Mouse (Mus musculus): ENCODE results near the gene Foxo3. TPM values are rescaled to one million over a fixed set of nuclear protein-coding genes. Genes with fewer than 3 reads are reported as not detected.

Gene Foxo3
- polyA plus RNA-seq, 1 experiment = 24.9 TPM

DNA sequence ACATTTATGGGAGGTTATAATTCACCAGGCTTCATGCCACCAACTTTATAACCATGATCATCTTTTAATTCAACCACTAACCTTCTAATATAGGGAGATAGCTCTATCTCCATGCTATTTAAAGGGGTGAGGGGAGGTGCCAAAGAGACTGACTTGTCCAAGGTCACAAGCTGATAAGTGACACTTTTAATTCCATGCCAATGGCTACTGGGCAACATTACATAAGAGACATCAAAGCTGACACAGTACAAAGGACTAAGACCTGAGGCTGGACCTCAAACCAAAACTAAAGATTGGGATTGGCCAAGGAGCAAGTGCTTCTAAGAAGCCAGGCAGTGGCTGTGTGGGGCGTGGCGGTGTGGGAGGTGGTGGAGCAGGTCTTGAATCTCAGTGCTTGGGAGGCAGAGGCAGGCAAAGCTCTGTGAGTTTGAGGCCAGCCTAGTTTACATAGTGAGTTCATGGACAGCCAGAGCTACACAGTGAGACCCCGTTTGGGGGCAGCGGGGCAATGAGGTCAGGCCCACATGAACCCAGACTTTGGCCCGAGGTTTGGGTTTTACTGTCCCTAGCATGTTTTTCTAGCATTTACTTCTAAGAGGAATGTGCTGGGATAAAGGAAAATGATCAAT lies 46.0 kb downstream of the Foxo3 start:
- DNase-seq (ENCODE audit: extremely low spot score in 1 of 2, low spot score in 1 of 2) = no peak

DNA sequence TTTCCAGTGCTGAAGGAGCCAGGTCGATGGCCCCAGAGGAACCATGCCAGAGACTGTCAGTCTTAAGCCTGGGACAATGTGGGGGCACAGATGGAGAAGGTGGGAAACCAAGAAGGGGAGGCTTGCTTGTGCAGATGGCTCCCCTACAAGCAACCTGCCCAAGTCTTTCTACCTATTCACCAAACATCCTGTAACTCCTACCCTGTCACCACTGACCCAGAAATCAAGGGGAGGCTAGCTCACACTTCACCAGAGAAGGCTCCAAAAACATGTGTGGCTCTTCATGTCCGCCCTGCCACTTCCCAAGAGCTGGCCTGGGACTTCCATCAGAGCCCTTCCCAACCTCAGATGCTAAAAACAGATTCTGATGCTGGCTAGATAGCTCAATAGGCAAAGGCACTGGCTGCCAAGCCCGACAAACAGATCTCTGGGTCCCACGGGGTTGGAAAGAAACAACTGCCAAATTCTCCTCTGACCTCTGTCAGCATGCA lies 48.8 kb downstream of the Foxo3 start:
- DNase-seq (ENCODE audit: extremely low spot score in 1 of 2, low spot score in 1 of 2) = no peak

DNA sequence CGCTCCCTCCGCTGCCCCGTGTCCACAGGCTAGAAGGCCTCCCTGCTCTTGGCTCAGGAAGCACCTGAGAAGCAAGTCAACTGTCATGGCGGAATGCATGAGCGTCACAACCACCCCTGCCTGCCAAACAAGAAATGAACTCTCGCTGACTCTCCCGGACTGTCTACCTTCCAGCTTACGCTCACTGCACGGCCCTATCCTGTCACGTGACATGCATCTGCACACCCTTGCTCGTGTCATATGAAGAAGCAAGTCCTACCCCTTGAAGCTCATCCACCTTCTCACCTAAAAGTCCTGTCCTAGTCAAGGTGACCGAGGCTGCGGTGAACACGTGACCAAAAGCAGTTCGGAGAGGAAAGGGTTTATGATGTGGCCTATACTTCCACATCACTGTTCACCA lies 50.4 kb downstream of the Foxo3 start:
- no peak for DNase-seq (ENCODE audit: extremely low spot score in 1 of 2, low spot score in 1 of 2)

DNA sequence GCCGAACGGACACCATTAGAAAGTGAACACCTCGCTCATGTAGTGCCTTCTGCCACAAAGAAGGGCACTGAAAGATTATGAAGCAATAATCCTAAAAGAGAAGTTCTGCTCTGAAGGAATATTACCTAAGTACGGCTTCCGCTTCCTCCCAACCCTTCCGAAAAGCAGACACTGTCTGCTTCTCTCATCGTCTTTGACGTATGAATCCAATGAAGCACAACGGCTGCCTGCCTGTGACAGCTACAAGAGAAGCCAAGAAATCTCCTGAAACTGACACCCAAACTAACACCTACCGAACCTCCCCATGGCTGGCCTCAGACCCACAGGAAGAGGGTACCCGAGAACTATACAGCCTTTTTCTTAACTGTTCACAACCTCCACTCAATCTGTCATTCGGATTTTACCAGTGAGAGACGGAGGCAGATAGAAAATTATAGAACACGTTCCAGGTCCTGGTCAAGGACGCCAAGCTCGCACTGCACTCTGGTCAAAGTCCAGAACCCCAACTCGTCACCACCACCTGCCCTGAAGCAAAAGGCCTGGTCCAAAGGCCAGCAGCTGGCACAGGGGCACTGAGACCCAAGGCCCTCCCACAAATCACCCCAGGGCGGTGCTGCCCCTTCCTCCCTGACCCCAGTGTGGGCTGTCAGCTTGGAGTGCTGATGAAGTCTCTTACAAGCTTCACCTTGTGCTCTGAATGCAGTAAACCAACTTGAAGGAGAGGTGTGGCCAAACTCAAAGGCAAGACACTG lies 51.2 kb downstream of the Foxo3 start:
- DNase-seq (ENCODE audit: extremely low spot score in 1 of 2, low spot score in 1 of 2) = no peak

DNA sequence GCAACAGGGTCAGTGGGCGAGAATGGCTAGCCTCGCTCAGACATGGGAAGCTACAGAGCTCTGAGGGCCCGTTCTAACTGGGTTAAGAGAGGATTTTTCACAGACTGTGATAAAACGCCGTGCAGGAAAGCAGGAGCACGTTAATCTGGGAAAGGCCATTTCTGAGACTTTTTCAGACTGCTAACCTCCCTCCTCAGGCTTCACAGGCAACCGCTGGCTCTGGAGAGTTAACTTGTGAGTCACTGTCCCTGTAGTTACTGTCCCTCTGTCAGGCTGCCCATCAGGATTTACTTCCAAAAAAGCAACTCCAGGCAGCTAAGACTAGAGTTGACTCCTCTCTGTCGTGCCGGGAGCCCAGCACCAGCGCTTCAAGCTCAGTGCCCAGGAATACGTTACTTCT lies 54.6 kb downstream of the Foxo3 start:
- DNase-seq (ENCODE audit: extremely low spot score in 1 of 2, low spot score in 1 of 2) = no peak

DNA sequence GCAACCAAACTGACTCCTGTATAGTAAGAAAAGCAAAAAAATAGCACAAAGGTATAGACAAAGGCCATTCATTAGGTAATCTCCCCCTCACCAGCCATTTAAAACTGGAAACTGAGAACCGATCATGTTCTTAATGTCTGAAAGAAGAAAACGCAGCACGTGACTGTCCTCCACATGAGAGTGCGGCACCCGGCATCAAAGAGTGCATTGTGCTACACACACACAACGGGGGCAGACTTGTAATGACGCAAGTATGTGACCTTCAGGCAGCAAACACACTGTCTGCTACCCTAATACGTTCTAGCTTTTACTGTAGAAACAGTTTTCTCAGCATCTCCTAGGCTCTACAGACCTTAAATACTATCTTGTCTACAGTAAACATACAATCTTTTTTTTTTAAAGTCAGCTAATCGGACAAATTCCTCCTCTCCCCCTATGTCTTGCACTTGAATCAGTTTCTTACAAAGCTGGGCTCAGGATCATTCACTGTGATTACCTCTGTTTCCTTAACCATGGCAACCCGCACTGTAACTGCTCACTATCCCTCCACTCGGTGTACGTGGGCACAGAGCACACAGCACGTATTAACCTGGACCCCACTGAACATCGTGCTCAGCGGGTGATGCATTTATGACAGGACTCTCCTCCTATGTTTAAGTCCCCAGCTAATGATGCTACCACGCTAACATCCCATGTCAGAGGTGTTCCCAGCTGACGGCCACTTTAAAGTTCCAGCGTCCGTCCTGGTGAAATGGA lies 55.2 kb downstream of the Foxo3 start:
- DNase-seq (ENCODE audit: extremely low spot score in 1 of 2, low spot score in 1 of 2) = no peak

DNA sequence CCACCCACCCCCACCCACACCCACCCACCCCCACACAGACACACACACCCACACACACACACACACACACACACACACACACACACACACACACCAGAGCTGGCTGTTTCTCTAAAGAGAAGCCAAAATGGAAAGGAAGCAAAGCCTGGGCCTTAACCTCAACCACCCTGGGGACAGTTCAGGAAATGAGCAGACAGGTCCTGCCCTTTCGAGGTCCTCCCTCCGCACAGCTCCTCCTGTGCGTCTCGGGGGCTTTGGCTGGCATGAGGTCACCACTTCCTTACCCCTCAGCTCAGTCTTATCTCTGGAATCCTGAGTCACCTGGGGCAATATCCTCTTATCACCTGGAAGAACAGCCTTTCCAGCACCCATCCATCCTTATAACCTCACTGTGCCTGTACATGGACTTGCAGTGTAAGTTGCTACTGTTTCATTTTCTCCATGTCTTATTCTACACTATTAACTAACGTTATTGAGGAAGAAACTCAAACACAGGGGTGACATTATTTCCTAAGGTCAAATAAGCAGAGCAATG lies 56.1 kb downstream of the Foxo3 start:
- no peak for DNase-seq (ENCODE audit: extremely low spot score in 1 of 2, low spot score in 1 of 2)

DNA sequence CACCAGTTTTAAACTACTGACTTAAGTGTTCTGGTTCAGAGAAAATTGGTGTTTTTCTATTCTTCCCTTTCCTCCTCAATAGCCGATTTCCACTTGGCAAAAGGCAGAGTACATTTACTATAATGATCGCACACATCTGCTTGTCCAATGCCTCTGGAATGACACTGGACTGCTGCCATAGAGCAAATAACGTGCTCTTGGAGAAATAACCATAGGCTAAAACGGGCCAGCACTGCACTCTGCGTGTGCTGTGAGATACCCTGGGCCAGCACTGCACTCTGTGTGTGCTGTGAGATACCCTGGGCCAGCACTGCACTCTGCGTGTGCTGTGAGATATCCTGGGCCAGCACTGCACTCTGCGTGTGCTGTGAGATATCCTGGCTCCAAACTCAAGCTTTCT lies 65.1 kb downstream of the Foxo3 start:
- no peak for DNase-seq (ENCODE audit: extremely low spot score in 1 of 2, low spot score in 1 of 2)

DNA sequence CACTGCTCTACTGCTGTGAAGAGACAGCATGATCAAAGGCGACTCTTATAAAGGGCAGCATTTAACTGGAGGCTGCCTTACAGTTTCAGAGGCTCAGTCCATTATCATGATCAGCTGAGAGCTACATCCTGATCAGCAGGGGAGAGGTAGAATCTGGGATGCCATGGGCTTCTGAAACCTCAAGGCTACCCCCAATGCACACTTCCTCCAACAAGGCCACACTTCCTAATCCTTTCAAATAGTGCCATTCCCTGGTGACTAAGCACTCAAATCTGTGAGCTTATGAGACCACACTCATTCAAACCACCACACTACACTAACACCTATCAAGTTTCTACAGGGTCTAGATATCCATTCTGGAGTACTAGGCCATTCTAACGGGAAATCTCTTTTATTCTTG lies 65.9 kb downstream of the Foxo3 start:
- no peak for DNase-seq (ENCODE audit: extremely low spot score in 1 of 2, low spot score in 1 of 2)

DNA sequence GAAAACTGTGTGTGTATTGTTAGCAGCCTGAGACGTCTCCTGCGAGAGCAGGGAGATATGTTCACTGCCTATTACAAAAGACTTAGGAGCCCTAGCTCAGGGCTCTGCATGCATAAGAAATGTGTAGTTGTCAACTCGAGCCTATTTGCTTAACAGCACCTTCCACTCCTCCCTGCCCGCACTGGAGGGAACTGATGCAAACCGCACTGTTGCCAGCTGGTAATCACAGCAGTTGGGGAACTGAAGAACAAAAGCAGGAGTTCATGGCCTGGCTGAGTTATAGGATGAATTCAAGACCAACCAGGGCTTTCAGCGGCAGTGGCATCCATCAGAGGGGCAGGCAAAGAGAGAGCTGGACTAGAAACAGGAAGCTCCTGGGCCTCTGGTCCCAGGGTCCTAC lies 66.7 kb downstream of the Foxo3 start:
- DNase-seq (ENCODE audit: extremely low spot score in 1 of 2, low spot score in 1 of 2) = no peak

DNA sequence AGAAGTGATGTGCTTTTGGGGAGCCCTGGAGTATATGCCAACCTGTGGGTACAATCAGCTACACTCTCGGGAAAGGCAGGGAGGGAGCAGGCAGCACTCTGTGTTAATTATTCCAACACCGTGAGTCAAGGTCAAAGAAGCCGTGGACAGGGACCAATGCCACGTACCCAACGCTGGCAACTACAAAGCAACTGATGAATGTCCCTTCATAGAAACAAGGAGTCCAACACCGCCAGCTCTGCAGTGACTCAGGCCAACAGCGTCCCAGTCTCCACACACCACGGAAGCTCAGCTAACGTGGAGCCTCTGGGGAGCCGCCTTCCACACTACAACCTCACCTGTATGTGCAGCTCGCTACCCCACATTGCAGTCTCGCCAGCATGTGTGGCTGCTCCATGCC lies 68.9 kb downstream of the Foxo3 start:
- DNase-seq (ENCODE audit: extremely low spot score in 1 of 2, low spot score in 1 of 2) = no peak

DNA sequence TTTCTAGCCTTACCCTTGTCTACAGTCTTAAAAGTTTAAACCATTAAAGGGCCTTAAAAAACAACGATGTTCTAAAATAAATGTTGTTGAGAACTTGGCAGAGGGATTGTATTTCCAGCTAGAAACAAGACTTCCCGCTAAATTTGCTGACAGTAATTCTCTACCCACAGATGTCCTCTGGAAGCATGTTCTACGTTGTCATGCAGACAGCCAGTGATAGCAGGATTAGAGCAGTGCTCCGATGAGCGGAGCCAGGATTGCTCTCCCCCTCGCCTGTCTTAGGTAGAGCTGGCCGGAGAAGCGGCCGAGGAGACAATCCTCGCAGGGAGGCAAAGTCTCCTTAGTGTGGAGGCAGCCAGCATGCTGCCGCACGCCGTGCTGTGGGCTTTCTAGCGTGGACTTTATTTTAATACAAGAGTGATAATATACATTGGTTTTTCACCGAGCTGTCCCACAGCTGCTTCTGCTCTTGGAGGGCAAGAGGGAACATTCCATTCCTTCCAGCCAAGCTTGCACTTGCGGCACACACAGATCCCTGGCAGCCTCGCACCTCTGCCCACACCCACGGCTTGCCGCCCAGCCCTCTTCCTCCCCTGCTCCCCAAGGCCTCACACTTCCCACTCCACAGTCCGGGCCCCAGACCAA lies 71.7 kb downstream of the Foxo3 start:
- peak in 1 of 2 experiments; percentile 33 for DNase-seq (ENCODE audit: extremely low spot score in 1 of 2, low spot score in 1 of 2)

DNA sequence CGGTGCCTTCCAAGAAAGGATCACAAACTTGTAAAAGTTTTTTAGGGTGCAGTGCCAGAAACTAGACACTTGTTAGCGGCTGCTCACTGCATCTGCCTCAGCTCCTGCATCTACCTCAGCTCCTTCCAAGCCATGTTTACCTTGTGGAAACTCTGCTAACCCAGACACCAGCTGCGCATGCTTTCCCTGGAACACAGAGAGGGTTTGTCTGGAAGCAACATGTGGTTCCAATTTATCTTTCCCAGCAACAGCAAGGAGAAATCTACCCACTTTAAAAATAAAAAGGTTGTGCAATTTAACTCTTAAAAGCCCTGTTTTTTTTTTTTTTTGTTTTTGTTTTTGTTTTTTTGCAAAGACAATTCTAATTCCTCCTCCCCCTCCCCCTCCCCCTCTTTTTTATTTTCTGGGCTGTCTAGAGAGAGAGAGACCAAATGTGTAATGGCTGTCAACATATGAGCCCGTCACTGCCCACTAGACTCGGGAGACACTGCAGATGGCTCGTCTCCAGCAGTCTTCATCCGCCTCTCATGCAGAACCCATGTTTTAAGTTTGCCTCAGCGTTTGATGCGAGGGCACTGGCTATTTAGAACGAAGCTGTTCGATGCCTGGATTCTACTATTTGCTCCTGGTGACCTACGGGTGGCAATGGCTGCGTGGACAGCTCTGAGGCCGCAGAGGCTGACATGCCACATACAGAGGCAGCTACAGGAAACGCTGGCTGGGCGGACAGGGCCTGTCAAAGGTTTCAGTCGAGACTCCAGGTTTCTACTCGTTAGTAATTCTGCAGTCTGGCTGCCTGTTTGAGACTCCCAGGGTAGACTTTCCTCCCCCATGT lies 73.0 kb downstream of the Foxo3 start:
- no peak for DNase-seq (ENCODE audit: extremely low spot score in 1 of 2, low spot score in 1 of 2)

DNA sequence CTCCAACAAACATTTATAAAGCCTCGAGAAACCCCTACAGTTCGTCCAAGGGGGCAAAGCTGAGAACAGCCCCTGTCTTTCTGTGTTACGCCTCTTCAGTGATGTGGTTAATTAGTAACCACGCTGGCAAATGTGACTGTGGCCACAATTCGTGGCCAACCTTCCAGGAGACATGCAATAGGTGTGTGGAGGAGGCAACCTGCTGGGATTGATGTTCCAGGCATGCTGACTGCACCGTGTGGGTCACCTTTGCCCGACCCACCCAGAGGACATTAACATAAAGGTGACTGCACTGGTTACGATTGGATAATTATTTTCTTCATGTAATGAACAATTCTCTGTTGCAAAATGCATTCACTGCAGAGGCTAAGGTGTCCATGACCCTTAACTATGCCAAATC lies 74.0 kb downstream of the Foxo3 start:
- no peak for DNase-seq (ENCODE audit: extremely low spot score in 1 of 2, low spot score in 1 of 2)

DNA sequence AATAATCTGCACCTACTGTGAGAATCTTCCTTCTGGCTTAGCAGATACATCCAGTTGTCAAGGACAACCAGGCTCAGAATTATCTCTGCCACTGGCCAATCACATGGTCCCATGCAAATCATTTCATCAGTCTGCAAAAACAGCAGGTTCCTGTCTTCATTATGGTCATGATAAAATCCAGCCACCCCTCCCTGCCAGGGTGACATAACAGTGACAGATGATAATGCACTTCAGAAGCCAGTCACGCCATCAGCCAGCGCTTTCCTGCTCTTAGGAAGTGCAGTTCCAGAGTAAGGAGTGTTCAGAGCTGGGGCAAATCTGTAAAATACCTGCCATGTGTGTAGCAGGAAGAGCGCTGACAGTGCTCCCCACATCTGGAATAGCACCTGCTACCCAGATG lies 77.1 kb downstream of the Foxo3 start:
- DNase-seq (ENCODE audit: extremely low spot score in 1 of 2, low spot score in 1 of 2) = no peak

DNA sequence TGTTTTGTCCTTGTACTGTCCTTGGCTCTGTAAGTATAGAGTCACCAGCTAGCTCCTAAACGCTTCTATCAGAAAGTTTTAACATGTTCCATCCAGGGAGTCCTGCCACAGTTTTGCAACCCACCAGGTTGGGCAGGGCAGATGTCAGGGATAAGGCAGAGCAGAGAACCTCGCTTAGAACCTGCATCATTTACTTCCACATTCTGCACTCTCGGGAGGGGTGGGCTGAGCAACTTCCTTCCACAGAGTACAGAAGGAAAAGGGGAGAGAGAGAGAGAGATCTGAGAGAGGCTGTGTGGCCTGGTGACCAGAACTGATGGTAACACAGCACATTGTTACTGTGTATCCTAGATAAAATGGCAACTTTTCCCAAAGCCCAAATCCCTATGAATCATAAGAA lies 77.9 kb downstream of the Foxo3 start:
- DNase-seq (ENCODE audit: extremely low spot score in 1 of 2, low spot score in 1 of 2) = no peak

DNA sequence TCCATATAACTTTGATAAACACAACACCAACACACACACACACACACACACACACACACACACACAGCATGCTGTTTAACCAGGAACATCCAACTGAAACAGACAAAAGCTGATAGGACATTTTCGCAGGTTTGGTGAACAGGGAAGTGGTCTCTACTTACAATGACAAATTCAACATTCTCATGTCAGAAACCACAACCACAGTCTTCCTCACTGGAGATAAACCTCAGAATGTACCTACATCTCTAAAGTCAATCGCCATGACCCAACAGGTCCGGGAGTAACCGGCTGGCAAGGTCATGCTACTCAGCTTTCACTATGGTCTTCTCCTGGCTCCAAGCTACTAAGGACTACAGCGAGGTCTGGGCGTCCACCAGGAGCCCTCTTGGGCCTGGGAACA lies 81.8 kb downstream of the Foxo3 start:
- no peak for DNase-seq (ENCODE audit: extremely low spot score in 1 of 2, low spot score in 1 of 2)

DNA sequence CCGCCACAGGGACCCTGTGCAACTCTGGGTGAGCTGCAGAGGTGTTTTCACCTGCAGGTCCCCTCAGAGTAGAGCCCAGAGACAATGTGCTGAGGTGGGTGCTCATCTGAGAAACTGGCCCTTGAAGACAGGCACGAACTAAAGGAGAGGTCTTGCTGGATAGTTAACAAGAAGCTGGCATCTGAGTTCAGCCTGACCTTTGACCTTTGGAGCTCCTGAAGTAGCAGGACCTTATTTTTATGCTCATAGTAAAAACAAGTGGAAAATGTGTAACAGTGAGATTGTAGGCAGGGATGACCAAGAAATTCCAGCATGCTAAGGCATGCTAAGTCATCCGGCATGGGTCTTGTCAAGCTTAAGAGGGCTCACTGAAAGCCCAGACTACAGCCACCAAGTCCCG lies 82.6 kb downstream of the Foxo3 start:
- DNase-seq (ENCODE audit: extremely low spot score in 1 of 2, low spot score in 1 of 2) = no peak

DNA sequence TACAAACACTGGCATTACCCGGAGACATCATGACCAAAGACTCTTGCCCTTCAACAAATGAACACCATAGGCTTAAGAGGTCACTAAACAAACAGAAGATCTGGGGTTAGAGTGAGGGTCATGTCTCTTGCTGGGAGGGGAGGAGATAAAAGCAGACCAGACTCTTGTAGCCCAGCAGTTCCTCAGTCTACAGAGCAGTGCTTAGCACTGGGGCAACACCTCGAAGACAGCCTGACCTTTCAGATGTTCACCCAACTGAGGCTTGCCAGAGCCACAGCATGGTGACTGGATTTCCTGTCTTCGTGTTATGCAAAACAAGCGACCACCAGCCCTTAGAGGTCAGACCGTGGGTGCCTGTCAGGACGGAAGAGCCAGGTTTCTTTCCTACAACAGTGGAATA lies 83.6 kb downstream of the Foxo3 start:
- no peak for DNase-seq (ENCODE audit: extremely low spot score in 1 of 2, low spot score in 1 of 2)

Measured in frontal cortex, adult 2 months (tissue).